Mouse (Mus musculus) liver, adult 10 weeks (tissue): ENCODE measurements around the gene Vapb. TPM values are rescaled to one million over a fixed set of nuclear protein-coding genes. Genes with fewer than 3 reads are reported as not detected.

ENCODE experiments used
- polyA plus RNA-seq: library from polyadenylated mRNA; stranded (reverse); fragments of 350-450 nt; fragmentation: Illumina TruSeq; extraction: RNeasy Lipid Tissue Mini Kit (QIAGEN cat#74804); gene quantifications from one replicate; pipeline ENCODE4 v1.2.3, GENCODE M21; 2014; ENCODE audit warnings: low read depth, low replicate concordance

The Vapb gene
- polyA plus RNA-seq: 65.7 TPM

DNA sequence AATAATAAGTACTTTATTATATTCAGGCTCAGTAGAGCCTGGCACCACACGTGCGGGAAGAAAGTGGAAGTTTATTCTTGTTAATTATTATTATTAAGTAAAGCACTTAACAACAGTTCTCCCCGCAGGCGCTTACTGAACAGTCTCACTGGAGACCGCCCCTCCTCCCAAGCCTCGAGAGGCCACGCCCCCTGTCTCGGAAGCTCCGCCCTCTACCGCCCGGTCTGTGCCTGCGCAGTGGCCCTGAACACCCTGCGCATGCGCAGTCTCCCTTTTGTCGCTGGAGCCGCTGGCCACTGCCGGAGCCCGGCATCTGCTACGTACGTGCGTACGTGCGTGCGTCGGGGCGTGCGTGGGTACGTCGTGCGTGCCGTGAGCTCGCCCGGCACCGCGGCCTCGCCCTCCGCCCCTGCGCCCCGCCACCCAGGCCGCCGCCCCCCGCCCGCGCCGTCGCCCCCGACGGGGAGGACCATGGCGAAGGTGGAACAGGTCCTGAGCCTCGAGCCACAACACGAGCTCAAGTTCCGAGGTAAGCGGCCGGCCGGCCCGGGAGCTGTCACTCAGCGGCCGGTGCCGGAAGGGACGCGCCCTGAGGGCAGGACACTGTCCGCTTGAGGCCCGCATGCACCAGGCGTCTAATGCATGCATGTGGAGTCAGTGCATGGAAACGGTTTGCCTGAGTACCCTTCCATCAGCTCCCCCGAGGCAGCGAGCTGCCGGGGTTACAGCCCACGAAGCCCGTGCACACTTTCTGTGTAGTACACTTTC lies at the start of gene Vapb:
Gene Vapb, plus strand, starts transcription at position 290 of the 768 bp plus-strand sequence.

DNA sequence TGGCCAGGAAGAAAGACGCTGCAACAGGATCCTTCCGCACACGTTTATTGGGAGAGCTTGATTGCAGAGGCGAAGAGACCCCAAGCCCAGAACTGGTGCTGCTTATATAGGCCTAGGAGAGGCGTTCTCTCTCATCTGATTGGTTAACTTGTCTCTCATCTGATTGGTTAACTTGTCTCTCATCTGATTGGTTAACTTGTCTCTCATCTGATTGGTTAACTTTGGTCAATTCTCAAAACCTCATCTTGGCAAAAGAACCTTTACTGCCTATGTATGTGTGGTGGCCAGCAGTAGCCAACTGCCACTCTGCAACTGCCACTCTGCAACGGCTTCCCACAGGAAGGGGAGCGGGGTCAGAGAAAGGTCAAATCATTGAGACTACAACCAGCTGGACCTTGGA lies 18.2 kb upstream of the Vapb start, which contains the start of gene 1700010B08Rik:
Gene 1700010B08Rik, plus strand, starts transcription at position 301 of the 400 bp plus-strand sequence.

Other genes starting within 250 kb of the Vapb start
- not detected for gene 1700021F07Rik, start 214.9 kb upstream of the Vapb start, polyA plus RNA-seq
- not detected for gene Ankrd60, start 159.1 kb upstream of the Vapb start, polyA plus RNA-seq
- 10.6 TPM for gene Rab22a, start 77.8 kb upstream of the Vapb start, polyA plus RNA-seq
- gene 1700010B08Rik, start 18.1 kb upstream of the Vapb start, polyA plus RNA-seq: not detected